Mouse (Mus musculus) thymus, adult 2 months (tissue): ENCODE results near the gene 1700023F06Rik.

Experiments
- CTCF ChIP-seq: fragments of 200-500 bp; IDR thresholded peaks from 2 replicates; pipeline ENCODE4 v1.5.1; 2012; ENCODE audit warnings: mild to moderate bottlenecking, control low read depth, low read length, moderate library complexity, borderline replicate concordance; ENCODE audit not compliant: control insufficient read depth, poor library complexity, insufficient read depth; ENCODE audit errors: extremely low read depth
- POLR2A ChIP-seq: fragments of 200-500 bp; IDR thresholded peaks from 2 replicates; pipeline ENCODE4 v1.6.1; 2012; ENCODE audit warnings: mild to moderate bottlenecking, low read length, control low read depth, moderate library complexity; ENCODE audit not compliant: control insufficient read depth, poor library complexity, insufficient read depth; ENCODE audit errors: extremely low read depth

DNA sequence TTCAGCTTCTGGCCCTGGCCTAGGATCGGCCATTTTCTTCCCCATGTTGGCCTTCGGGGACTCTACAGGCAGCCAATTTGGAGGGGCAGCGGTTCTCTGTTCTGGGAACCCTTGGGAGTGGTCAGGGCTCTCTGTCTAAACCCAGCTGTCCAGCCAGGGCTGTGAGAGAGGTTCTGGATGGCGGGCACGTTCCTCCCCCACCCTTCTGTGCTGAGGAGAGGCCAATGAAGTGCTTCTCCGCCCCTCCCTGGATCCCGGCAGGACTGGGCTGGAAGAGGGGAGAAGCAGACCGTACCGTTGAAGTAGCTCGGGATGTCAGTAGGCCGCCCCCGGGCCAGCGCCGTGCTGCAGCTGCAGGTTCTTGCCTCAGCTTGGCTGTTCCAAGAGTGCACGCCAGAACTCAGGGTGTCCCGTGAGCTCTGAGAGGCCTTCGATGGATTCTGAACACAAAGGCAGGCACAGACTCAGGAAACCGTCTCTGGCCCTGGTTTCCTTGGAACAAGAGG is 15.6 kb upstream of the 1700023F06Rik start:
- TF ChIP-seq CTCF (no peak), POLR2A (no peak)
